Mouse (Mus musculus) kidney, adult 2 months (tissue): ENCODE measurements around the gene Wscd2.

Experiments
- CTCF ChIP-seq: fragments of 200-500 bp; conservative IDR thresholded peaks from 2 replicates; pipeline ENCODE4 v1.5.1; 2011; ENCODE audit warnings: low read depth, mild to moderate bottlenecking, control low read depth, low read length, moderate library complexity, mixed read lengths; ENCODE audit not compliant: insufficient read depth, insufficient read length
- POLR2A ChIP-seq: fragments of 200-500 bp; IDR thresholded peaks from one replicate; pipeline ENCODE4 v1.6.1; 2011; ENCODE audit warnings: low read depth, low read length, control low read depth

- TF ChIP-seq POLR2A (no peak), CTCF (no peak)
Observed at GRCm38 (mm10) chr5:113504654-113505053, 14.5 kb downstream of the Wscd2 start.
